Mouse (Mus musculus) right cerebral cortex, postnatal 10 days (tissue): Measurements from ENCODE around the gene Plekhg4.

ENCODE experiments used
- DNase-seq, 2 experiments: peaks; one replicate each; pipeline ENCODE4 v3.0.0; 2021; ENCODE audit warnings: low spot score in 2 of 2

Plekhg4 gene

DNA sequence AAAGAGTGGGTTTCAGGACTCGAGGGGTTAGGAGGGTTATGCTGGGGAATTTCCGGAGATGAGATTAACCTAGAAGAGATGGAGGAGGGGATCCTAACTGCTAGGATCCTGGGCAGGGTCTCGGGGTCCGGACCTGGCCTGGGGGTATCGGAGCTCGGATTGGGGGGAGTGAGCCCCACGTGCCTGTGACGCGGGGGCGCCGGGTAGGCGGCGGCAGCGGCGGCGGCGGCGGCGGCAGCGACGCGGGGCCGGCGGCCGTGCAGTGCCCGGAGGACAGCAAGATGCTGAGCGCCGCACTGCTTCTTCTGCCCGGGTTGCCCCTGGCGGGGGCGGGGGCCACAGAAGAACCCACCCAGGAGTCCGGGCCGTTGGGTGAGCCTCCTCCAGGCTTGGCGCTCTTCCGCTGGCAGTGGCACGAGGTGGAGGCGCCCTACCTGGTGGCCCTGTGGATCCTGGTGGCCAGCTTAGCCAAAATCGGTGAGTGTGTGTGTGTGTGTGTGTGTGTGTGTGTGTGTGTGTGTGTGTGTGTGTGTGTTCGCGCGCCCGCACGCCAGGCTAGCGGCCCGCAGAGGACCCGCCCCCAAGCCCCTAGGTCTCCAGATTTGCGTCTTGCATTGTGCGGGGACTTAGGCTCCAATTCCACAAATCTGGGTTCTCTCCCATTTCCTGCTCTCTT lies 23.8 kb upstream of the Plekhg4 start:
- peak; percentile 60 to 70 for DNase-seq

GRCm38 (mm10) chr8:105350186-105350585 lies 22.9 kb upstream of the Plekhg4 start:
- DNase-seq: no peak

DNA sequence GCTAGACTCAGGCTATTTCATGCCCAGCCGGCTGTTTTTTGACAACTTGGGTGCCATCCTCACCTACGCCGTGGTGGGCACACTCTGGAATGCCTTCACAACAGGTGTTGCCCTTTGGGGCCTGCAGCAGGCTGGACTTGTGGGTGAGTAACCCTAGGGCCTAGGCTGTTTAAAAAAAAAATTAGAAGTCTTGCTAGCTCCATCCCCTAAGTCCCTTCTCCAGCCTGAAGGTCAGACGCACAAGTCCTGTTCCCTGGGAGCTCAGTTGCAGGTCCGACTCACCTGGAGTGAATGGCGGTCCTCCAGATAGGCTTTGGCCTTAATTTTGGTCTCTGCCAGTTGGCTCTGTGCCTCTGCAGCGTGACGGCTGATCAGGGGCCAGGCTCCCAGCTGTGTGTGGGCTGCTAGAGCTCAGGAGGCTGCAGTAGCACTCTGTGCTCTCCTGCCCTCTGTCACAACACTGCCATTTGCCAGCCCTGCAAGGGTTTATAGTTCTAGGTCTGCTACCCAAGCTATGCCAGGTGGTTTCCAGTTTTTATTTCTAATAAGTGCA lies 19.4 kb upstream of the Plekhg4 start:
- no peak for DNase-seq

DNA sequence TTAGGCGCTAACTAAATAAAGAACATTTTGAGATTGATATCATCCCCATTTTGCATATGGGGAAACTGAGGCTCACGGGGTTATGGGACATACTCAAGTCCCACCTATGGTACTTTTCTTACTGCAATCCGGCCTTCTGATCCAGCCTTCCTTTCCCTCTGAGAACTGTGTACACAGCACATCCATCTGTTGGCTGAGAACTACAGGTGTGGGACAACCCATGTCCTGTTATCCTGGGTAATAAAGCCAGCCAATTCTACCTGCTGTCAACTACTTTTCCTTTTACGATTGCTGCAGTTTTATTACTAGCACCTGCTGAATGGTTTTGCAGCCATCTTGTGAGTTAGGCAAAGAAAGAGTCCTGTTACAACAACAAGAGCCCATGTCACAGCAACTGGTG lies 18.5 kb upstream of the Plekhg4 start:
- DNase-seq: no peak

GRCm38 (mm10) chr8:105355179-105356024 lies 17.7 kb upstream of the Plekhg4 start:
- no peak for DNase-seq

DNA sequence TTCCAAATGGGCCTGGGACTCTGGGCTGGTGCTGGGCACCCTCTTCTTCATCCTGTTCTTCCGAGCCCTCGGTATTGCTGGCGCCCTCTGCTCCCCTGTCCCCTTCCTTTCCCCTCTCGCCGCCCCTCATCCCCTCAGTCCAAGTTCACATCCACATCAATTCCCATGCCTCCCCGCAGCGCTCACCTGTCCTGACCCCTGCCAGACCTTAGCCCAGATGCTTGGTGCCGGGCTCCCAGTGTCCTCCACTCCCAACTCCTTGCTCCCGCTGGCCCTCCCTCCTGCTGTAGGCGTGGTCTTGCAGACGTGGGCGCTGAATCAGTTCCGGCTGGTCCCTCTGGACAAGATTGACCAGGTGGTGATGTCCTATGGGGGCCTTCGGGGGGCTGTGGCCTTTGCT lies 16.4 kb upstream of the Plekhg4 start:
- no peak for DNase-seq

GRCm38 (mm10) chr8:105359208-105359607 lies 13.9 kb upstream of the Plekhg4 start:
- no peak for DNase-seq

GRCm38 (mm10) chr8:105359646-105360045 lies 13.4 kb upstream of the Plekhg4 start:
- no peak for DNase-seq

DNA sequence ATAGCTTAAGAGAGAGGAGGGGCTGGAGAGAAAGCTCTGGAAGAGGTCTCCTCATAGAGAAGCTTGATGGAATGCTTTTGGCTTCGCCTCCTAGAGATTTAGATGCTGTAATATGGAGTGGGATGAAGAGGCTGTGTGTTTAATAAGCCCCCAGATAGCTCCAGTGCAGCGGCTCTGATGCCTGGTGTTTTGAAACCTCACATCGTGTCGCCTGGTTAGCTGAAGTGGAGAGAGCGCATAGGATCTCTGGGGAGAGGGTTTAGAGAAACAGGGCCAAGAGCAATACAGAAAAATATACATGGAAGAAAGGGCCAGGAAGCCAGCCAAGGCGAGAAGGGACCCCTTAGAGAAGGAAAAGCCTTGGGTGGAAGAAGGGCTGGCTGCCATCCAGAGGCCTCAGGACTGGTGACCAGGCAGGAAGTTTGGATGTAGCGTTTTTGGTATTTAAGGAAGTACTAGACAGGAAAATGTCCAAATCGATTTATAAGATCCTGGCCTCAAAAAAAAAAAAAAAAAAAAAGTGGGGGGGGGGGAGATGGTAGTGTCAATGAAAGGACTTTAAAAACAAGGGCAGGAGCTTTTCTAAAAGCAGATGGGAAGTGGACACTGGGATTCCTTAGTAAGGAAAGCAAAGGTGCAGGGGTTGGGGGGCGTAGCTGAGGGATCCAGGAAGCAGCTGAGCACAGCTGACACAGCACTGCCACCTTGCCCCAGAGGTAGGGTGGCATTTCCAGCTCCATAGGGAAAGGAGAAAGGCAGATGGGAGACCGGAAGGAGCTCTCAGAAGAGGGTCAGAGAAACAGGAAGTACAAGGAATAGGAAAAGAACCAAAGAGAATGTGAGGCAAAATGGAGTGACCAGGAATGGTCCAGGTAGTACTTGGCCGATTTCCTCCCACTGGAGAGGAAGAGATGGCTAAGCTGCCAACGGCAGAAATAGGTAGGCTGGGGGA lies 11.0 kb upstream of the Plekhg4 start:
- no peak for DNase-seq

DNA sequence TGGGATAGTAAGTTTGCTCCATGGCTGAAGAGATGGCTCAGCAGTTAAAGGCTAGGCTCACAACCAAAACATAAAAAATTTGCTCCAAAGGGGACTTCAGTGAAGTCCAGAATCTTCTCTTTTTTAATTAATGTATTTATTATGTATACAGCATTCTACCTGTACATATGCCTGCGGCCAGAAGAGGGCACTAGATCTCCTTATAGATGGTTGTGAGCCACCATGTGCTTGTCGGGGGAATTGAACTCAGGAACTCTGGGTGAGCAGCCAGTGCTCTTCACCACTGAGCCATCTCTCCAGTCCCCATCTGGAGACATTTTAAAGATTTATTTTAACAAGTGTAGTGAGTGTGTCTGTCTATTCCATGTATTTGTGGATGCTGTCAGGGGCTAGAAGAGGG lies 6.0 kb upstream of the Plekhg4 start:
- no peak for DNase-seq

GRCm38 (mm10) chr8:105372473-105372872 lies 601 bp upstream of the Plekhg4 start:
- DNase-seq: no peak

GRCm38 (mm10) chr8:105374513-105374966 lies 1.5 kb downstream of the Plekhg4 start:
- no peak for DNase-seq

DNA sequence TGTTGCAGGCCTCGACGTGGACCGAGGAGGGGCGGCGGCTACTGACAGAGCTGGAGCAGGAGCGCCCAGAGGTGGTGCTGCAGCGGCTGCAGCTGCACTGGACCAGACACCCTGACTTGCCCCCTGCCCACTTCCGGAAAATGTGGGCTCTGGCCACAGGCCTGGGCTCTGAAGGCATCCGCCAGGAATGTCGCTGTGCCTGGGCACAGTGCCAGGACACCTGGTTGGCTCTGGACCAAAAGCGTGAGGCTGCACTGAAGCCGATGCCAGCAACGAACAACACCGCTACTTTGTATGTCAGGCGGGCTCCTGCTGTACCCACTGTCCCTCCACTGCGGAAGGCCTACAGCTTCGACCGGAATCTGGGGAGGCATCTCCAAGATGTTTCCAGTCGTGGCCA lies 5.6 kb downstream of the Plekhg4 start:
- peak; percentile 61 to 72 for DNase-seq

- DNase-seq: no peak
Observed at GRCm38 (mm10) chr8:105380308-105380707, 7.2 kb downstream of the Plekhg4 start.

- no peak for DNase-seq
Observed at GRCm38 (mm10) chr8:105384070-105384469, 11.0 kb downstream of the Plekhg4 start.

GRCm38 (mm10) chr8:105387151-105387550 lies 14.1 kb downstream of the Plekhg4 start:
- DNase-seq: no peak

DNA sequence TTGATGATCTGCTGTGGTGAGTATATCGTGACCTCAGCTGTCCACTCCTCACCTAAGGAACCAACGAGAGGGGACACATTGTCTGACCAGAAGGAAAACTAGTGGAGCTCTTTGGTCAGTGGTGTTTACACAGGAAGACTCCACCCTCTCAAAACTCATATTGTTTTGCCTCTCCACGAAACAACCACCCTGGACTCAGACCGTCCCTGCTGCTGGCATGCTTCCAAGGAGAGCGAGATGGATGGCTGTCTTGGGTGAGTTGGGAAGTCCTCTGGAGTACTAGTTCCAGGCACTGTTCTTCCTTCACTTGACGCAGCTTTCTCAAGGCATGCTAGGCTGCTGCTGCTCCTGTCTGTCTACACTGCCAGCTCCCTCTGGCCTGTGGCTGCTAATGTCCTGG lies 16.0 kb downstream of the Plekhg4 start:
- DNase-seq: no peak

DNA sequence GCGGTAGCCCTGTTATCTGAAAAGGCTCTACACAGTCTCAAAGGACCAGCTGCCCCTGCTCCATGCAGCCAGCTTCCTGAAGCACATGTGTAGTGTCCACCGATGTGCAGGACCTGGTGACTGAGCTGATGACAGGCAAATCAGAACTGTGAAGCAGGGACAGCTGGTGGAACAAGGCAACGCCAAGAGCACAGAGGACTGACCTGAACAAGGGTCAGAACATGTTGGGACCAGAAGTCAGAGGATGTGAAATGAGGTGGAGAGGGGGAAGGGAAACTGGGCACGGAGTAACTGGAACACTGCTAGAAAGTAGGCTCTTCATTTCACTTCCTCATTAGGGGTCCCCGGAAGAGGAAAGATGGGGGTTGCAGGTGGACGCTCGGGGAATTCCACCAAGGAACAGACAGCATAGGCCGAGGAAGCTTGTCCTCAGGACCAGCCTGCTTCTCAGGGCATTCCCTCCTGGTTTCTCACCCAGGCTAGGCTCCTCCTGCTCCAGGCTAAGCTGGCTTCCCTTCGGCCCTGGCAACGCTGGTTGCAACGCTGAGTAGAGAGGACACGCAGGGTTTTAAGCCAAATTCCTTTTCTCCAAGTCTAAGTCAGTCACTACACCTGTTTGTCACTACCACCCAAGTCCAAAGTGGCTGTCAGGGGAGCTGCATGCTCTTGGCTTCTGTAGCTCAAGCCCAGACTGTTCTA lies 20.2 kb downstream of the Plekhg4 start:
- DNase-seq: no peak

GRCm38 (mm10) chr8:105393915-105394314 lies 20.8 kb downstream of the Plekhg4 start:
- no peak for DNase-seq

- DNase-seq: peak; percentile 54 to 60
Observed at GRCm38 (mm10) chr8:105397747-105398146, 24.7 kb downstream of the Plekhg4 start.

- no peak for DNase-seq
Observed at GRCm38 (mm10) chr8:105400016-105400415, 26.9 kb downstream of the Plekhg4 start.
